Mouse (Mus musculus) embryonic facial prominence, embryonic 14.5 days (tissue): ENCODE results near the gene Erlin1. TPM values are rescaled to one million over a fixed set of nuclear protein-coding genes. Genes with fewer than 3 reads are reported as not detected.

Experiments used
- ATAC-seq: fragments of 200-750 bp; cut with Nextera tagmentation; 2 replicates; pipeline ENCODE4 v1.8.0; 2017; ENCODE audit warnings: low read depth, moderate number of reproducible peaks, moderate TSS enrichment
- DNase-seq: peaks from one replicate; pipeline ENCODE4 v3.0.0-alpha.2; 2015; ENCODE audit warnings: low spot score
- H3K27ac ChIP-seq: fragments of 300-500 bp; sonication (generic); replicated peaks from 2 replicates; pipeline ENCODE4 v1.5.1; 2014; ENCODE audit warnings: low read depth, mild to moderate bottlenecking, low read length, moderate library complexity
- H3K27me3 ChIP-seq: fragments of 300-500 bp; sonication (generic); replicated peaks from 2 replicates; pipeline ENCODE4 v1.6.1; 2014; ENCODE audit warnings: low read length; ENCODE audit not compliant: control insufficient read depth, insufficient read depth
- H3K36me3 ChIP-seq: fragments of 300-500 bp; sonication (generic); 2 replicates; pipeline ENCODE4 v1.6.1; 2014; ENCODE audit warnings: low read length, mixed read lengths; ENCODE audit not compliant: control insufficient read depth, insufficient read depth
- H3K4me1 ChIP-seq: fragments of 300-500 bp; sonication (generic); 2 replicates; pipeline ENCODE4 v1.6.1; 2014; ENCODE audit warnings: antibody characterized with exemption, low read length; ENCODE audit not compliant: control insufficient read depth, insufficient read depth
- H3K4me2 ChIP-seq: fragments of 300-500 bp; sonication (generic); 2 replicates; pipeline ENCODE4 v1.6.1; 2014; ENCODE audit warnings: low read depth, mild to moderate bottlenecking, low read length, moderate library complexity, mixed read lengths
- H3K4me3 ChIP-seq: fragments of 300-500 bp; sonication (generic); 2 replicates; pipeline ENCODE4 v1.5.1; 2014; ENCODE audit warnings: low read depth, mild to moderate bottlenecking, low read length
- H3K9ac ChIP-seq: fragments of 300-500 bp; sonication (generic); 2 replicates; pipeline ENCODE4 v1.6.1; 2014; ENCODE audit warnings: low read depth, mild to moderate bottlenecking, low read length, moderate library complexity, mixed read lengths
- H3K9me3 ChIP-seq: fragments of 300-500 bp; sonication (generic); 2 replicates; pipeline ENCODE4 v1.6.1; 2016; ENCODE audit warnings: low read length; ENCODE audit not compliant: control insufficient read depth
- WGBS: fragments of 180-500 bp; shearing (Covaris S2); extraction: QIAGEN DNeasy Blood & Tissue Kit; methylation state at CpG from one replicate; pipeline ENCODE4 v1.1.7; 2014; 5-methylcytosine and 5-hydroxymethylcytosine counted together
- polyA plus RNA-seq: library from polyadenylated mRNA; unstranded; fragments of >200 nt; fragmentation: Nextera tagmentation; extraction: Ambion mirVana; gene quantifications from 2 replicates; pipeline ENCODE4 v1.2.1, GENCODE M21; 2014

Gene Erlin1
- polyA plus RNA-seq, 1 experiment from 2014 or later: 31.4 TPM

DNA sequence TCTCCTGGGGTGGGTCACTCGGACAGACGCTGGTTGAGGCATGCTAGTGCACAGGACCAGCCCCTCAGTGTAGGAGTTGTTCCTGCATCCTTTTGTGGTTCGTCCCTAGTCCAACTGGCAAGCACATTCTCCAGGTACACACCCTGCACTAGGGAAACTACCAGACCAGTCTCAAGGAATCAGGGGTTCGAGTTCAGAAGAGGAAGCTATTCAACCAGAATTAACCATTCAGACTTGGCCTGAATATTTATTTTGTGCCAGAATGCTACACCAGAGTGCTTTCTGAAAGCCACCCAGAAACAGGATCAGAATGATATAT is 288 bp upstream of the Erlin1 start:
- no peaks in the 10 kb centered on the region for H3K9me3 ChIP-seq
- H3K4me1 ChIP-seq: peaks cover 10% of the 10 kb centered on the region; the same call in 1 of the 2 replicates
- H3K27me3 ChIP-seq: no peaks in the 10 kb centered on the region
- ATAC-seq (no peak), DNase-seq (no peak)
- peak overlapping the region; percentile 82 for H3K4me2 ChIP-seq
- peaks cover 12% of the 10 kb centered on the region; the same call in 1 of the 2 replicates for H3K36me3 ChIP-seq
- peak overlapping the region; percentile 76 for H3K9ac ChIP-seq
- 6% methylated on average over 4 of the region's 4 CpGs for WGBS
- peak overlapping the region; percentile 76 for H3K4me3 ChIP-seq
- H3K27ac ChIP-seq: peak overlapping the region; percentile 61

DNA sequence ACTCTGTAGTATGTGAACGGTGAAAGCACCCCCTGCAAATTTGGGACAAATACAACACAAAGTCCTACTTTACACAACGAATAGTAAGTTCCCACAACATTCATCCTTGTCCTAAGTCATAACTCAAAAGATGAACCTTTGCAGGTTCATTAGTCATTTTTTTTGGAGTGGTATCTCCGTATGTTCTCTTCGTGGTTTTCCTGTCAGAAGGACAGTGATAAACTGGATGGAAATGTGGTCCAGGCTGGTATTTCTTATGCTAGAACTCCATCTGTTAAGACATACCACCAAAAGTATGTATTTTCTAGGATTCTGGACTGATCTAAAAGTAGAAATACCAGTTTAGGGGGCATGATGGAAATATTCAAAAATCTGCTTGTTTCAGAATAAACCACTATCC is 1.4 kb downstream of the Erlin1 start:
- Histone ChIP-seq H3K4me3 (peak overlapping the region; percentile 76), H3K27me3 (no peaks in the 10 kb centered on the region)
- WGBS: 80% methylated on average over 4 of the region's 4 CpGs

DNA sequence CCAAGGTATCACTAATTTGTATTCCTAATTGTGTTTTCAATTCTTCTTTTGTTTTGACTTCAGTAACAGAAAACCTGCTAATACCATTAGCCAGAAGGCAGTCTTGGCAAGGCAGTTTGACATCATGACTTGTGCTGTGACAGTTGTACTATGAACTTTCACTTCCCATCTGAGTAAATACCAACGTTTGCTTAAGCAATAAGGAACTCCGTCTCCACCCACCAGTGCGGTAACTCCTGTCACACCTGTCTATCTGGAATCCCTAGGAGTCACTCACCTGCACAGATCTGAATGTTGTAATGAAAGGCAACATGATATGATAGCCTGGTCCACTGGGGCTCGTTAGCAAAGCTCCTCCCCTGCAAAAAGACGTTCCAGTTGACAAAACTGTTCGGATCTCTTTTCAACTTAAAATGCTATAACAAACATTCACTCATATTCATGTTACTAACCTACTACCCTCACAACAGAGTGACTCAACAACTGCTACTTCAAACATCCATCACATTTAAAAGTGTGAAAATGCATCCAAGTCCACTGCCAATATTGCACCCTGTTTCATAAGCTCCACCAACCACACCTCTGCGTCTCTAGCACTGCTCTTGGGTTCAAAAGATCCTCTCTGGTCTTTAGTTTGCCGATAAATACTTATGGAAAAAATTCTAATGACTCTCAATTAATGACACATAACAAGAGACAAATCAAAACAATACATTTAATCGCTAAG is 2.1 kb downstream of the Erlin1 start:
- Histone ChIP-seq H3K9ac (0 out of 2 replicates have a peak overlapping the region, but pooled peaks have one; percentile 4), H3K27ac (no peak overlapping the region), H3K9me3 (no peaks in the 10 kb centered on the region), H3K4me2 (peak overlapping the region; percentile 23; the same call in 1 of the 2 replicates), H3K4me3 (no peak overlapping the region), H3K27me3 (no peaks in the 10 kb centered on the region), H3K36me3 (peaks cover 11% of the 10 kb centered on the region), H3K4me1 (peaks cover 10% of the 10 kb centered on the region; the same call in 1 of the 2 replicates)
- DNase-seq: peak; percentile 48
- WGBS: 68% methylated on average over 9 of the region's 9 CpGs
- ATAC-seq: no peak

More for the DNA sequence above, 1.4 kb downstream of the Erlin1 start:
- Histone ChIP-seq H3K4me2 (peak overlapping the region; percentile 82), H3K9ac (peak overlapping the region; percentile 76; the same call in 1 of the 2 replicates), H3K4me1 (peaks cover 10% of the 10 kb centered on the region; the same call in 1 of the 2 replicates), H3K36me3 (0 out of 2 replicates have a peak, but pooled peaks cover 10% of the 10 kb centered on the region), H3K27ac (no peak overlapping the region), H3K9me3 (no peaks in the 10 kb centered on the region)
- no peak for ATAC-seq
- no peak for DNase-seq

DNA sequence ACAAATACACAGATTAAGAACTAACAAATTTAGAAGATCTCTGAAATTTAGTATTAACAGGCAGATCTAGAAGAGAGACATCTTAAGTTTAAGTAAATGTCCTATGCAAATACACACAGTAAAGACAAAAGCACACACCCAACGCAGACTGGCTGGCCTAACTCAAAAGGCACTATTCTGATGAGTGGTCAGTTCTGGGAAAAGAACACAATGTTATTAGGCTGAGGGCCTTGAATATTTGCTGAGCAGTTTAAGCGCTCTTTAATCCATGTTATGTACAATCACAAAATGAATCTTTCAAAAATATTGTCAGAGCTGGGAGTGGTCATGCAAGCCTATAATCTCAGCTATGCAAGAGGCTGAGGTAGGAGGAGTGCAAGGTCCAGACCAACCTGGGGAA is 4.9 kb downstream of the Erlin1 start:
- Histone ChIP-seq H3K4me3 (no peak overlapping the region), H3K9me3 (no peaks in the 10 kb centered on the region), H3K27me3 (no peaks in the 10 kb centered on the region), H3K9ac (no peak overlapping the region), H3K27ac (no peak overlapping the region), H3K4me2 (no peak overlapping the region), H3K4me1 (peaks cover 10% of the 10 kb centered on the region; the same call in 1 of the 2 replicates), H3K36me3 (peaks cover 36% of the 10 kb centered on the region)
- WGBS: 99% methylated on average over 2 of the region's 2 CpGs
- no peak for ATAC-seq
- no peak for DNase-seq

DNA sequence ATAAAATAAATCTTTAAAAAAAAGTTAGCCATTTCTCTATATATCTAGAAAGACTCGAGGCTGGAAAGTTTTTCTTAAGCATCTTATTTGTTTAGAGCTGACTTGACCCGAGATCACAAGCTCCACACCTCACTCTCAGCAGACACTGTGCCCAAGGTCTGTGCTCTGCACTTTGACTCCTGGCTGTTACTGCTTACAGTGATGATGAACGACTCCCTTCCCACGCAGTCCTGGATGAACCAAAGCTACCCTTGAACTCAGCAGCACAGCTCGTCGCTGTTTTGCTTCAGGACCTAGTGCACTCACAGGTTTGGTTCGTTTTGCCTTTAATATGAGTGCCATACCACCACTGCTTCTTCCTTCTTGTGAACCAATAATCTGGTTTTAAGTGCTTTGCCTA is 5.8 kb downstream of the Erlin1 start:
- H3K9me3 ChIP-seq: no peaks in the 10 kb centered on the region
- H3K4me2 ChIP-seq: no peak overlapping the region
- no peaks in the 10 kb centered on the region for H3K27me3 ChIP-seq
- no peak overlapping the region for H3K9ac ChIP-seq
- peaks cover 8% of the 10 kb centered on the region; the same call in 1 of the 2 replicates for H3K4me1 ChIP-seq
- H3K4me3 ChIP-seq: no peak overlapping the region
- ATAC-seq: no peak
- no peak overlapping the region for H3K27ac ChIP-seq
- H3K36me3 ChIP-seq: peaks cover 45% of the 10 kb centered on the region
- DNase-seq: no peak
- WGBS: 89% methylated on average over 7 of the region's 7 CpGs

DNA sequence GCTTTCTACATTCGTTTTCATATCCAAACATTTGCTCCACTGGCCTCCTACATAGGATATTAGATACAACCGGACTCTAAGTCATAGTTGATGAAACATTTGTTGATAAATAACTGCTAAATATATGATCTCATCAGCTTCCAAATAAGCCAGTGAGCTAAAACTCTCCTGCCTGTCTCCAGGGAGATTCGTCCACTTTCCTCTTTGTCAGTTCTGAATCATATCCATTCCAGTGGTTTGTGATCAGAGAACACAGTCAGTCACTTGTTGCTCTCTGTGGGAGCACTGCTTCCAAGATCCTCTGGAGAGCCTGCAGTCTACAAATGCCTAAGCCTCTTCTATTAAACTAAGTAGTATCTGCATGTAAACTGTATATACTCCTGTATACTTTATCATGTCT is 9.4 kb downstream of the Erlin1 start:
- WGBS: 80% methylated on average over 3 of the region's 3 CpGs

DNA sequence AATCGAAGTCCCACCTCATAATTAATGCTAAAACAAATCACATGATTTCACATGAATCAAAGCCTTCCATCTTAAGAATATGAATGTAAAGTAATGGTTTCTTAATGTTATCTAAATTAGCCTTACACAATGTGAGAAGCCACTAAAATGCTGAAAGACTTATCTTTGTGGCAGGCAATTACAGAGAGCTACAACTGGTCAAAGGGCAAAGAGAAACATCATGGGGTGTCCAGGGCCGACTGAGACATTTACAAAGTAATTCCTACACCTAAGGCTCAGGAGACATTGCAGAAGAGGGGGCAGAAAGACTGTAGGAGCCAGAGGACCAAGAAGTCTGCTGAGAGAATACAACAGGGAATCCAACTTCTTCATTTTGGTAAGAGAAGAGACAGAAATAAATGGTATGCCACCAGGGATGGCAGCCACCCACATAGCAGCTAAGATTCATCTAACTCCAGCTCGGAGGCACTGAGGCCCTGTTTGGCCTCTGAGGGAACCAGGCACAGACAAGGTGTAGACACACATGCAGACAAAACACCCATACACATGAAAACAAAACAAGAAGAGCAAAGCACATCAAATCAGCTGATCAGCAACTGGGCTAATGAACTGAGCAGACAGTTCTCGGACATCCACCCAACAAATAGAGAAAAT is 14.3 kb downstream of the Erlin1 start:
- H3K4me2 ChIP-seq: no peak overlapping the region
- no peak overlapping the region for H3K4me3 ChIP-seq
- no peak overlapping the region for H3K9ac ChIP-seq
- no peak overlapping the region for H3K27ac ChIP-seq
- ATAC-seq (no peak), DNase-seq (no peak)
- H3K36me3 ChIP-seq: peaks cover 45% of the 10 kb centered on the region
- 79% methylated on average over 4 of the region's 4 CpGs for WGBS
- H3K27me3 ChIP-seq: no peaks in the 10 kb centered on the region
- H3K9me3 ChIP-seq: no peaks in the 10 kb centered on the region
- H3K4me1 ChIP-seq: no peaks in the 10 kb centered on the region

More for the DNA sequence above, 9.4 kb downstream of the Erlin1 start:
- DNase-seq: no peak
- no peak for ATAC-seq
- no peak overlapping the region for H3K4me2 ChIP-seq
- H3K4me3 ChIP-seq: no peak overlapping the region
- H3K36me3 ChIP-seq: peaks cover 65% of the 10 kb centered on the region
- H3K27ac ChIP-seq: no peak overlapping the region
- H3K9ac ChIP-seq: no peak overlapping the region
- no peaks in the 10 kb centered on the region for H3K4me1 ChIP-seq
- H3K27me3 ChIP-seq: no peaks in the 10 kb centered on the region
- no peaks in the 10 kb centered on the region for H3K9me3 ChIP-seq

DNA sequence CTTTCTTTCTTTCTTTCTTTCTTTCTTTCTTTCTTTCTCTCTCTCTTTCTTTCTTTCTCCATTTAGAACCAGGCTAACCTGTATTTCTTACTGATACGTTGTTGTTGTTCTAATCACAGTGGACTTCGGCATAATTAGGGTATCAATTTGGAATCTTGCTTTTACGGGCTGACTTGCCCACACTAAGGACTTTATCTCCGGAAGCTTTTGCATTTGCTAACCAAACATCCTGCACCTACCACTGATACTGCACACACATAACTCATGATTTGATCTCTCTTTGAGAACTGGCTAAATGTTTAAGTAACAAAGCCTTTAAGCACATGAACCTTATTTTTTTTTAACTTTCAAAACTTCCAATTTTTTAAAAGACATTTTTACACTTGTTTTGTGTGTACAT is 19.2 kb downstream of the Erlin1 start:
- no peaks in the 10 kb centered on the region for H3K27me3 ChIP-seq
- H3K9me3 ChIP-seq: no peaks in the 10 kb centered on the region
- no peak overlapping the region for H3K9ac ChIP-seq
- no peak overlapping the region for H3K4me3 ChIP-seq
- 80% methylated on average over 4 of the region's 4 CpGs for WGBS
- DNase-seq: no peak
- H3K27ac ChIP-seq: no peak overlapping the region
- H3K4me1 ChIP-seq: no peaks in the 10 kb centered on the region
- peaks cover 40% of the 10 kb centered on the region for H3K36me3 ChIP-seq
- ATAC-seq: no peak
- no peak overlapping the region for H3K4me2 ChIP-seq
